Mouse (Mus musculus): ENCODE data around the gene Lrrc31. TPM values are rescaled to one million over a fixed set of nuclear protein-coding genes. Genes with fewer than 3 reads are reported as not detected.

Lrrc31 gene
- total and polyA plus RNA-seq, 2 experiments: not detected

DNA sequence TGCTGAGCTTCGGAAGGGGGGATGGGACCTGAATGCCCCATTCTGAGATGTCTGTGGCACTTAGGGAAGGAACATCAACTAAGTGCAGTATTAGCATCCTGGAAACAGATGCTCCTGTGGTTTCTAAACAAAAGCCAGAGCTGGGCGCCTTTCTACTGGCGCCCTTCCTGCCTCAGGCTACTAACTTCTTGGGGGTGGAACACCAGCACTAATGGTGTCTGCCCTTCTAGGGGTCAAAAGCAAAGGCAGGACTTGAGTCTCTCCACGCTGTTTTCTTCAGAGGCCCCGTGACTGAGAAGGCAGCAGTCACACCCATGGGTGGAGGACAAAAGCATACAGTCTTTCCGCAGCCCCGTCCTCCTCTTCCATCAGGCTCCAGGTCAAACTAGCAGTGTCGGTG is 52.9 kb downstream of the Lrrc31 start:
- WGBS: 71% methylated on average over 8 of the region's 8 CpGs
- Histone ChIP-seq H3K27ac (replicated peaks; ENCODE audit: insufficient read depth, low read depth, low read length) (no peak overlapping the region), H3K9ac (ENCODE audit: low read depth, low read length) (no peak overlapping the region), H3K36me3 (ENCODE audit: control insufficient read depth, insufficient read depth, low read length) (no peaks in the 10 kb centered on the region), H3K79me2 (ENCODE audit: control insufficient read depth, insufficient read depth, low read length) (no peaks in the 10 kb centered on the region), H3K27me3 (ENCODE audit: control insufficient read depth, insufficient read depth, low read length) (peaks cover 13% of the 10 kb centered on the region; the same call in 1 of the 2 replicates), H3K4me3 (ENCODE audit: insufficient read depth, low read depth, low read length) (no peak overlapping the region), H3K4me1 (ENCODE audit: control insufficient read depth, insufficient read depth, low read length) (peaks cover 2% of the 10 kb centered on the region; the same call in 1 of the 2 replicates)
- no peak for TF ChIP-seq POLR2A (IDR thresholded peaks at IDR 0.05; ENCODE audit: extremely low read depth, insufficient read depth, low read length)
- no peak for TF ChIP-seq CTCF (IDR thresholded peaks at IDR 0.05; ENCODE audit: low read depth, low read length)
- no peak for DNase-seq (ENCODE audit: extremely low read depth, low read depth, low spot score)

DNA sequence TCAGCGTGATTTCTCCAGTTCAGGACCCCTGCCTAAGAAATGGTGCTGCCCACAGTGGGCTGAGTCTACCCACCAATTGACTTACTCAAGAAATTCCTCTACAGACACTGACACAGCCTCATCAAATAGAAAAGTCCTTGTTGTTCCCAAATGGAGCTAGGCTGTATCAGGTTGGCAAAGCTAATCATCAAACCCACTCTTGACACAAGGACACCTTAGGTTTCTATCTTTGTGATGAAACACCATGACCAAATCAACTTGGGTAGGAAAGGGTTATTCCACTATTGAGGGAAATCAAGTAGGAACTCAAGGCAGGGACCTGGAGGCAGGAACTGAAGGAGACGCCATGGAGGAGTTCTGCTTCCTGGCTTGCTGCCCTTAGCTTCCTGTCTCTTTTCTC is 55.4 kb downstream of the Lrrc31 start, which contains the start of gene Lrriq4:
Lrriq4 (plus strand) TSS at position 301 of the 400 bp plus-strand sequence.
- TF ChIP-seq CTCF (IDR thresholded peaks at IDR 0.05; ENCODE audit: low read depth, low read length) (no peak), POLR2A (IDR thresholded peaks at IDR 0.05; ENCODE audit: extremely low read depth, insufficient read depth, low read length) (no peak)
- peaks cover 2% of the 10 kb centered on the region; the same call in 1 of the 2 replicates for H3K4me1 ChIP-seq (ENCODE audit: control insufficient read depth, insufficient read depth, low read length)
- H3K36me3 ChIP-seq (ENCODE audit: control insufficient read depth, insufficient read depth, low read length): no peaks in the 10 kb centered on the region
- WGBS: 79% methylated on average over 2 of the region's 2 CpGs
- no peak for DNase-seq (ENCODE audit: extremely low read depth, low read depth, low spot score)
- no peaks in the 10 kb centered on the region for H3K79me2 ChIP-seq (ENCODE audit: control insufficient read depth, insufficient read depth, low read length)
- no peak within 1 kb of the TSS for H3K9ac ChIP-seq (ENCODE audit: low read depth, low read length)
- H3K27ac ChIP-seq (replicated peaks; ENCODE audit: insufficient read depth, low read depth, low read length): no peak within 1 kb of the TSS
- no peak within 1 kb of the TSS for H3K4me3 ChIP-seq (ENCODE audit: insufficient read depth, low read depth, low read length)
- H3K27me3 ChIP-seq (ENCODE audit: control insufficient read depth, insufficient read depth, low read length): peaks cover 11% of the 10 kb centered on the region; the same call in 1 of the 2 replicates

DNA sequence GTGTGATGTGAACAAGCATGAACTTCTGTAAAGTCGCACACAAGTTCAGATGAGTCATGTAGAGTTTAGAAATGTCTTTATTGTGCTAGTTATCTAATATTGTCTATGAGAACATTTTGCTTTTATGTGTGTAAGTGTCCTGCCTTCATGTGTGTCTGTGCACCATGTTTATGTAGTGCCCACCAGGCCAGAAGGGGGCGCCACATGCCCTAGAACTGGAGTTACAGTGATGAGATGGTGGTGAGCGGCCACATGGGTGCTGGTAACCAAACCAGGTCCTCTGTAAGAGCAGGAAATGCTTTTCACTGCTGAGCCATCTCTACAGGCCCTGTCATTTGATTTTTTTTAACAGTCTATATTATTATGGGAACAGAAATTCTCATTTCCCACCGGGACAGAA is 64.0 kb downstream of the Lrrc31 start:
- Histone ChIP-seq H3K4me1 (ENCODE audit: control insufficient read depth, insufficient read depth, low read length) (no peaks in the 10 kb centered on the region), H3K79me2 (ENCODE audit: control insufficient read depth, insufficient read depth, low read length) (no peaks in the 10 kb centered on the region), H3K27ac (replicated peaks; ENCODE audit: insufficient read depth, low read depth, low read length) (no peak overlapping the region), H3K9ac (ENCODE audit: low read depth, low read length) (no peak overlapping the region), H3K36me3 (ENCODE audit: control insufficient read depth, insufficient read depth, low read length) (no peaks in the 10 kb centered on the region), H3K27me3 (ENCODE audit: control insufficient read depth, insufficient read depth, low read length) (no peaks in the 10 kb centered on the region), H3K4me3 (ENCODE audit: insufficient read depth, low read depth, low read length) (no peak overlapping the region)
- WGBS: 83% methylated on average over 4 of the region's 4 CpGs
- DNase-seq (ENCODE audit: extremely low read depth, low read depth, low spot score): no peak
- TF ChIP-seq CTCF (IDR thresholded peaks at IDR 0.05; ENCODE audit: low read depth, low read length): no peak
- TF ChIP-seq POLR2A (IDR thresholded peaks at IDR 0.05; ENCODE audit: extremely low read depth, insufficient read depth, low read length): no peak

DNA sequence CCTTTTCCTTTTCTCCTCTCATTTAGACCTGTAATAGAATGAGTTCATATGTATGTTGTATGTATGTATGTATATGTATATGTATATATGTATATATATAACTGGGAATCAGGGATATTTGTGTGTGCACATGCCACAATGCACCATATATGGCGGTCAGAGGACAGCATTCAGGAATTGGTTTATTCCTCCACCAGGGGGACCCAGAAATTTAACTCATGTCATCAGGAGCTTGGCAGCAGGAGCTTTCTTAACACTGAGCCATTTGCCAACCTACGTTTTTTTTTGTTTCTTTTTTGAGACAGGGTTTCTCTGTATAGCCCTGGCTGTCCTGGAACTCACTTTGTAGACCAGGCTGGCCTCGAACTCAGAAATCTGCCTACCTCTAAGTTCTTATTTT is 66.0 kb downstream of the Lrrc31 start:
- no peaks in the 10 kb centered on the region for H3K27me3 ChIP-seq (ENCODE audit: control insufficient read depth, insufficient read depth, low read length)
- H3K36me3 ChIP-seq (ENCODE audit: control insufficient read depth, insufficient read depth, low read length): no peaks in the 10 kb centered on the region
- TF ChIP-seq CTCF (IDR thresholded peaks at IDR 0.05; ENCODE audit: low read depth, low read length) (no peak), POLR2A (IDR thresholded peaks at IDR 0.05; ENCODE audit: extremely low read depth, insufficient read depth, low read length) (no peak)
- WGBS: 70% methylated on average over 3 of the region's 3 CpGs
- no peaks in the 10 kb centered on the region for H3K79me2 ChIP-seq (ENCODE audit: control insufficient read depth, insufficient read depth, low read length)
- H3K9ac ChIP-seq (ENCODE audit: low read depth, low read length): no peak overlapping the region
- DNase-seq (ENCODE audit: extremely low read depth, low read depth, low spot score): no peak
- H3K4me1 ChIP-seq (ENCODE audit: control insufficient read depth, insufficient read depth, low read length): no peaks in the 10 kb centered on the region
- H3K27ac ChIP-seq (replicated peaks; ENCODE audit: insufficient read depth, low read depth, low read length): no peak overlapping the region
- H3K4me3 ChIP-seq (ENCODE audit: insufficient read depth, low read depth, low read length): no peak overlapping the region

Other genes starting within 250 kb of the Lrrc31 start
- 1.4 and 3.0 TPM in 2 replicates for gene Mecom, start 151.8 kb downstream of the Lrrc31 start, total RNA-seq (2014; rRNA removed)
- 0.26 and 0.39 TPM in 2 replicates for gene Mecom, start 151.8 kb downstream of the Lrrc31 start, polyA plus RNA-seq (2012; rRNA removed)
- gene Actrt3, start 99.9 kb downstream of the Lrrc31 start, total RNA-seq (2014; rRNA removed): 0.07 TPM in 1 of 2 replicates, not detected in the other
- gene Actrt3, start 99.9 kb downstream of the Lrrc31 start, polyA plus RNA-seq (2012; rRNA removed): 0.04 TPM in 1 of 2 replicates, not detected in the other
- gene Mynn, start 97.8 kb downstream of the Lrrc31 start, total RNA-seq (2014; rRNA removed): 8.8 and 10.5 TPM in 2 replicates
- gene Mynn, start 97.8 kb downstream of the Lrrc31 start, polyA plus RNA-seq (2012; rRNA removed): 3.3 and 5.1 TPM in 2 replicates
- not detected in 2 replicates for gene Lrriq4, start 55.3 kb downstream of the Lrrc31 start, total RNA-seq (2014; rRNA removed)
- gene Lrriq4, start 55.3 kb downstream of the Lrrc31 start, polyA plus RNA-seq (2012; rRNA removed): not detected in 2 replicates
- 0.09 TPM in 1 of 2 replicates, not detected in the other for gene Lrrc34, start 52.0 kb downstream of the Lrrc31 start, total RNA-seq (2014; rRNA removed)
- gene Lrrc34, start 52.0 kb downstream of the Lrrc31 start, polyA plus RNA-seq (2012; rRNA removed): not detected in 2 replicates
- gene Samd7, start 46.5 kb upstream of the Lrrc31 start, total RNA-seq (2014; rRNA removed): not detected in 2 replicates
- not detected in 2 replicates for gene Samd7, start 46.5 kb upstream of the Lrrc31 start, polyA plus RNA-seq (2012; rRNA removed)
- 56.6 and 77.5 TPM in 2 replicates for gene Sec62, start 93.0 kb upstream of the Lrrc31 start, total RNA-seq (2014; rRNA removed)
- gene Sec62, start 93.0 kb upstream of the Lrrc31 start, polyA plus RNA-seq (2012; rRNA removed): 16.3 and 19.2 TPM in 2 replicates
- 0.83 and 2.5 TPM in 2 replicates for gene Gpr160, start 156.1 kb upstream of the Lrrc31 start, total RNA-seq (2014; rRNA removed)
- gene Gpr160, start 156.1 kb upstream of the Lrrc31 start, polyA plus RNA-seq (2012; rRNA removed): 0.40 and 0.61 TPM in 2 replicates

Data from liver, adult 2 months (tissue).